In the genomic region with DNA sequence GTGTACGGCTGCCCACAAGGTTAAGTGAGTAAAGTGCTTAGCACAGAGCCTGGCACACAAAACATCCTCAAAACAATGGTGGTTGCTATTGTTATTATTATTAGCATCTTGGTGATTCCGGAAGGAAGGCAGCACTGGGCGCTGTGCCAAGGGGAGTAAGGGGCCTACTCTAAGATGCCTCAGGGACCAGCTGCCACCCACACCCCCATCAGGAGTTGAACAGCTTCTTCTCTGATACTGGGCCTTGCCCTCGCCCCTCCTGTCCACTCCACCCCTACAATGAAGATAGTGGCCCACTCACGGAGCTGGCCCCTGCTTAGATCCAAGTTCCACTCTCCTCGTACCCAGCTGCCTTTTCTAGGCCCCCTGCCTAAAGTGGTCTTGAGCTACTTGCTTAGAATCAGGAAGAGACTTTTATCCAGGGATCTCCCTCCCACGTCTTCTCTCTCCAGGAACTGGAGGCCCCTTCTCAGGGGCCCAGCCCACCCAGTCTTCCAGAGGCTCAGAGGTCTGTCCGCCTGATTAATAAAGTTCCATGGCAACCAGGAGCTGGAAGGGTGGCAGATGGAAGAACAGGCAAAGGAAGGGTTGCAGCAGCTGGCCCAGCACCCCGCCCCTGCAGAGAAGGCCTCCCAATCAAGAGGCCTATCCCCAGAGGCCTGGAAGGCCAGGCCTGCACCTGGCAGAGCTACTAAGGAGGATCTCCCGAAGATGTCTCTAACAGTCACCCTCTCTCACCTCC, we compare ENCODE assay signal across 8 mouse cellular contexts. TPM values are rescaled to one million over a fixed set of nuclear protein-coding genes. Genes with fewer than 3 reads are reported as not detected.
DNase-seq lines count a peak whose midpoint lies in the region; ATAC-seq and TF ChIP-seq lines count a peak whose summit lies in the region.

No protein-coding gene starts in this region.

- DNase-seq in gastrocnemius, postnatal 10 days: peak; percentile 58
- no peak for DNase-seq in gastrocnemius, postnatal 25 days
- no peak for DNase-seq in frontal cortex, postnatal 14 days (ENCODE audit: low spot score in 2 of 2)
- DNase-seq in layer of hippocampus, adult 8-10 months (ENCODE audit: low spot score in 2 of 2): no peak

- H3K9ac ChIP-seq in ES-Bruce4 (ENCODE audit: low read depth, poor library complexity, severe bottlenecking): peak overlapping the region; percentile 85
- peak overlapping the region; percentile 80 for H3K9ac ChIP-seq in embryonic facial prominence, embryonic 12.5 days
- peak overlapping the region; percentile 49 for H3K9ac ChIP-seq in hindbrain, embryonic 15.5 days

- H3K4me1 ChIP-seq in ES-Bruce4 (ENCODE audit: control insufficient read depth, insufficient read depth, low read length): peaks cover 1% of the 10 kb centered on the region
- peaks cover 31% of the 10 kb centered on the region for H3K4me1 ChIP-seq in embryonic facial prominence, embryonic 12.5 days
- H3K4me1 ChIP-seq in hindbrain, embryonic 15.5 days (replicated peaks): peaks cover 19% of the 10 kb centered on the region
- H3K4me1 ChIP-seq in megakaryocyte, embryonic 14.5 days: peaks cover 85% of the 10 kb centered on the region

- H3K27ac ChIP-seq in ES-Bruce4 (ENCODE audit: insufficient read depth, low read length): no peak overlapping the region
- peak overlapping the region; percentile 88 for H3K27ac ChIP-seq in embryonic facial prominence, embryonic 12.5 days
- peak overlapping the region; percentile 66 for H3K27ac ChIP-seq in hindbrain, embryonic 15.5 days (replicated peaks)

- H3K36me3 ChIP-seq in ES-Bruce4 (ENCODE audit: control insufficient read depth, insufficient read depth, low read length, poor library complexity, severe bottlenecking): peaks cover 4% of the 10 kb centered on the region
- H3K36me3 ChIP-seq in embryonic facial prominence, embryonic 12.5 days: peaks cover 9% of the 10 kb centered on the region
- no peaks in the 10 kb centered on the region for H3K36me3 ChIP-seq in hindbrain, embryonic 15.5 days
- peaks cover 25% of the 10 kb centered on the region for H3K36me3 ChIP-seq in megakaryocyte, embryonic 14.5 days (replicated peaks; ENCODE audit: low read length)

- no peak for TF ChIP-seq CTCF in ES-Bruce4 (IDR thresholded peaks at IDR 0.05; ENCODE audit: low read depth, low read length)

- H3K27me3 ChIP-seq in ES-Bruce4 (ENCODE audit: control insufficient read depth, insufficient read depth, low read length, poor library complexity, severe bottlenecking): no peaks in the 10 kb centered on the region
- no peaks in the 10 kb centered on the region for H3K27me3 ChIP-seq in embryonic facial prominence, embryonic 12.5 days
- H3K27me3 ChIP-seq in hindbrain, embryonic 15.5 days: no peaks in the 10 kb centered on the region
- no peaks in the 10 kb centered on the region for H3K27me3 ChIP-seq in megakaryocyte, embryonic 14.5 days (replicated peaks)

- H3K4me2 ChIP-seq in embryonic facial prominence, embryonic 12.5 days (replicated peaks): peak overlapping the region; percentile 86
- H3K4me2 ChIP-seq in hindbrain, embryonic 15.5 days: peak overlapping the region; percentile 94

- H3K9me3 ChIP-seq in ES-Bruce4 (replicated peaks; ENCODE audit: control insufficient read depth, insufficient read depth, low read length, poor library complexity, severe bottlenecking): no peaks in the 10 kb centered on the region
- no peaks in the 10 kb centered on the region for H3K9me3 ChIP-seq in embryonic facial prominence, embryonic 12.5 days
- H3K9me3 ChIP-seq in hindbrain, embryonic 15.5 days: no peaks in the 10 kb centered on the region
- no peaks in the 10 kb centered on the region for H3K9me3 ChIP-seq in megakaryocyte, embryonic 14.5 days

- 25% methylated on average over 10 of the region's 10 CpGs for WGBS in embryonic facial prominence, embryonic 12.5 days
- WGBS in hindbrain, embryonic 15.5 days: 15% methylated on average over 10 of the region's 10 CpGs

- no peak for TF ChIP-seq POLR2A in ES-Bruce4 (IDR thresholded peaks at IDR 0.05; ENCODE audit: insufficient read depth, low read length)

- H3K4me3 ChIP-seq in ES-Bruce4 (ENCODE audit: low read depth, low read length): peak overlapping the region; percentile 99
- peak overlapping the region; percentile 87 for H3K4me3 ChIP-seq in embryonic facial prominence, embryonic 12.5 days
- peak overlapping the region; percentile 72 for H3K4me3 ChIP-seq in hindbrain, embryonic 15.5 days
- peak overlapping the region; percentile 95 for H3K4me3 ChIP-seq in megakaryocyte, embryonic 14.5 days (replicated peaks)

- no peak for ATAC-seq in embryonic facial prominence, embryonic 12.5 days (ENCODE audit: insufficient number of reproducible peaks, insufficient read depth, low FRiP score, low TSS enrichment)
- ATAC-seq in hindbrain, embryonic 15.5 days (ENCODE audit: low FRiP score, low read depth): no peak

- TF ChIP-seq EP300 in ES-Bruce4 (IDR thresholded peaks at IDR 0.05; ENCODE audit: insufficient read depth, low read depth, low read length): no peak

RNA-seq across cellular contexts. Expression of a gene that starts 1.2 kb away (rescaled TPM):
- total RNA-seq in gastrocnemius, postnatal 10 days (2021): 1 to 10 TPM; 6.3 to 8.7 TPM
- 1 to 10 TPM in 1 of 2 experiments, under 1 TPM in 1; 0.87 to 1.8 TPM for total RNA-seq in gastrocnemius, postnatal 25 days (2021)
- polyA plus RNA-seq in ES-Bruce4 (2011; ENCODE audit: insufficient read depth, insufficient read length, low read depth, missing spikeins): 27.0 and 28.0 TPM in 2 replicates
- polyA plus RNA-seq in embryonic facial prominence, embryonic 12.5 days (2016; fragmentation: Nextera tagmentation; extraction: Ambion mirVana): 25.9 and 26.3 TPM in 2 replicates
- polyA plus RNA-seq in hindbrain, embryonic 15.5 days (2015; fragmentation: Nextera tagmentation; extraction: Ambion mirVana): 8.4 and 8.6 TPM in 2 replicates
- 24.2 and 31.3 TPM in 2 replicates for polyA plus RNA-seq in megakaryocyte, embryonic 14.5 days (2012; ENCODE audit: insufficient read depth, low replicate concordance)
- 1 to 10 TPM; 3.5 to 5.1 (median 4.5) TPM for total RNA-seq in layer of hippocampus, adult 8-10 months (2022)

RNA-seq across cellular contexts. Expression of a gene that starts 9.8 kb away (rescaled TPM):
- under 1 TPM; 0.73 to 0.79 TPM for total RNA-seq in gastrocnemius, postnatal 10 days (2021)
- 1 to 10 TPM in 1 of 2 experiments, under 1 TPM in 1; 0.69 to 1.4 TPM for total RNA-seq in gastrocnemius, postnatal 25 days (2021)
- polyA plus RNA-seq in ES-Bruce4 (2011; ENCODE audit: insufficient read depth, insufficient read length, low read depth, missing spikeins): 4.0 and 5.1 TPM in 2 replicates
- polyA plus RNA-seq in embryonic facial prominence, embryonic 12.5 days (2016; fragmentation: Nextera tagmentation; extraction: Ambion mirVana): 3.5 and 3.7 TPM in 2 replicates
- 20.3 and 21.4 TPM in 2 replicates for polyA plus RNA-seq in hindbrain, embryonic 15.5 days (2015; fragmentation: Nextera tagmentation; extraction: Ambion mirVana)
- 0.31 TPM in 1 of 2 replicates, not detected in the other for polyA plus RNA-seq in megakaryocyte, embryonic 14.5 days (2012; ENCODE audit: insufficient read depth, low replicate concordance)
- total RNA-seq in layer of hippocampus, adult 8-10 months (2022): 10 to 100 TPM; 29.2 to 33.2 (median 30.4) TPM

RNA-seq across cellular contexts. Expression of a gene that starts 16.9 kb away (rescaled TPM):
- not detected for total RNA-seq in gastrocnemius, postnatal 10 days (2021)
- not detected for total RNA-seq in gastrocnemius, postnatal 25 days (2021)
- not detected in 2 replicates for polyA plus RNA-seq in ES-Bruce4 (2011; ENCODE audit: insufficient read depth, insufficient read length, low read depth, missing spikeins)
- 0.24 and 0.28 TPM in 2 replicates for polyA plus RNA-seq in embryonic facial prominence, embryonic 12.5 days (2016; fragmentation: Nextera tagmentation; extraction: Ambion mirVana)
- polyA plus RNA-seq in hindbrain, embryonic 15.5 days (2015; fragmentation: Nextera tagmentation; extraction: Ambion mirVana): 0.52 and 0.76 TPM in 2 replicates
- polyA plus RNA-seq in megakaryocyte, embryonic 14.5 days (2012; ENCODE audit: insufficient read depth, low replicate concordance): 0.16 TPM in 1 of 2 replicates, not detected in the other
- total RNA-seq in layer of hippocampus, adult 8-10 months (2022): under 1 TPM in 1 of 4 experiments, not detected in 3; 0.40 TPM

RNA-seq across cellular contexts. Expression of a gene that starts 21.6 kb away (rescaled TPM):
- total RNA-seq in gastrocnemius, postnatal 10 days (2021): under 1 TPM in 1 of 2 experiments, not detected in 1; 0.81 TPM
- not detected for total RNA-seq in gastrocnemius, postnatal 25 days (2021)
- not detected in 2 replicates for polyA plus RNA-seq in ES-Bruce4 (2011; ENCODE audit: insufficient read depth, insufficient read length, low read depth, missing spikeins)
- polyA plus RNA-seq in embryonic facial prominence, embryonic 12.5 days (2016; fragmentation: Nextera tagmentation; extraction: Ambion mirVana): 1.0 and 1.2 TPM in 2 replicates
- 1.7 and 2.7 TPM in 2 replicates for polyA plus RNA-seq in hindbrain, embryonic 15.5 days (2015; fragmentation: Nextera tagmentation; extraction: Ambion mirVana)
- polyA plus RNA-seq in megakaryocyte, embryonic 14.5 days (2012; ENCODE audit: insufficient read depth, low replicate concordance): 10.8 TPM in 1 of 2 replicates, not detected in the other
- total RNA-seq in layer of hippocampus, adult 8-10 months (2022): 1 to 10 TPM in 2 of 4 experiments, under 1 TPM in 2; 0.64 to 2.0 (median 0.87) TPM

RNA-seq across cellular contexts. Expression of a gene that starts 35.0 kb away (rescaled TPM):
- total RNA-seq in gastrocnemius, postnatal 10 days (2021): 10 to 100 TPM; 15.1 to 16.1 TPM
- total RNA-seq in gastrocnemius, postnatal 25 days (2021): 10 to 100 TPM; 12.6 to 14.9 TPM
- polyA plus RNA-seq in ES-Bruce4 (2011; ENCODE audit: insufficient read depth, insufficient read length, low read depth, missing spikeins): 8.3 and 9.5 TPM in 2 replicates
- 16.9 and 18.5 TPM in 2 replicates for polyA plus RNA-seq in embryonic facial prominence, embryonic 12.5 days (2016; fragmentation: Nextera tagmentation; extraction: Ambion mirVana)
- 16.9 and 18.6 TPM in 2 replicates for polyA plus RNA-seq in hindbrain, embryonic 15.5 days (2015; fragmentation: Nextera tagmentation; extraction: Ambion mirVana)
- 8.5 and 10.5 TPM in 2 replicates for polyA plus RNA-seq in megakaryocyte, embryonic 14.5 days (2012; ENCODE audit: insufficient read depth, low replicate concordance)
- 10 to 100 TPM; 11.3 to 12.6 (median 11.7) TPM for total RNA-seq in layer of hippocampus, adult 8-10 months (2022)
